Mouse (Mus musculus) MN1 (cell line): ENCODE results near the gene Htr2c.

Experiments used
- DNase-seq: peaks from one replicate; pipeline ENCODE4 v3.0.0-alpha.2; 2016; ENCODE audit warnings: low spot score

Htr2c gene

DNA sequence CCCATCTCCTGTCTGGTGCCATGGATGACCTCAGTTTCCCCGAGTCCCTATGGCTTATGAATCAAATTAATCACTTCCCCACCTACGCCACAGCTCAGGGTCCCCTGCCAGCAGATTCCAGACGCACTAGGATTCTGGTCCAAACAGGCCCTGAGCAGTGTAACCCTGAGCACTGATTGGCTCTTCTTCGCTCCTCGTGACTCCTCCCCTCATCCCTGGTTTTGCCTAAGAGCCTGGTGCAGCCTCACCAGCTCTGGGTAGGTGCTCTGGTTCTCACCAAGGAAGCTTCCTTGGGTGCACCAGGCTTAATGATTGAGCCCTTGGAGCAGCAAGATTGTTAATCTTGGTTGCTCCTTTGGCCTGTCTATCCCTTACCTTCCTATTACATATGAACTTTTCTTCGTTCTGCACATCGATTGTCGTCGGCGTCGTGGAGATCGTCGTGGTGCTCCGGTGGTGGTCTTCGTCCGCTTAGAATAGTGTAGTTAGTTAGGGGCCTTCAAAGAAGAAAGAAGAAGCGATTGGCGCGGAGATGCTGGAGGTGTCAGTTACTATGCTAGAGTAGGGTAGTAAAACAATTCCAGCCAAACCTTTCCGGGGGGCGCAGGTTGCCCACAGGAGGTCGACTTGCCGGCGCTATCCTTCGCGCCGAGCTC, at the start of gene Htr2c:
Gene Htr2c, plus strand, starts transcription at position 256 of the 656 bp plus-strand sequence.
- DNase-seq: no peak

DNA sequence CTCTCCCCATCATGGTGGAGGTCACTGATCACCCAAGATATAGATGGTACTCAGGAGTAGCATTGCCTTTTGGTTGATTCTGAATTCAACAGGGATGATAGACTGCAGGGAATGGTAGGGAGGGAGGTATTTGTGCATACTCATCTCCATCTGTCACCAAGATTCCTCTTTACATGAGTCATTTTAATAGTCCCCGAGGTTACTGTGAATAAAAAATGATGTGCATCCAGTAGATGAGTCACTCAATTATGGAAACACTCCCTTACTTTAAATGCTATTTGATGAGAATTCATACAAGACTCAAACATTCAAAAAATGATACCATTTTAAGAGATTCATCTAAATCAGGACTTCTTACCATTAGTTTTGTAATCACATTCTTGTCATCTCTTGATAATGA, 34.1 kb upstream of the Htr2c start:
- no peak for DNase-seq

DNA sequence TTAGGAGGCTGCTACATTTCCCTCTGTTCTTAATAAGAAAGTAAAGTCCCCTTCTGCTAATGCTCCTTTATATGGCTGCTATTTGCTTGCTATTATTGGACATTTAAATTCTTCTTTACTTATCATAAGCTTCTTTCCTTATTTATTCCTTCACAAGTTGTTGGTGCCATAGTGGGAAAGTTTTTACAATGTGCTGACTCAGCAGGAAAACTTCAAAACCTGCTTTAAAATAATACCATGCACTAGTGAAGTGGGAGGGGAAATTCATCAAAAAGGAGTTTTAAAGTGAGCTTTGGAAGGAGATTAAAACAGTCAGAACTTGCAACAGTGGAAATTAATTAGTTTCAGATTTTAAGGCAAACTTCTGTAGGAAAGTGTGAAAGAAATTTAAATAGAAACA, 26.0 kb upstream of the Htr2c start:
- no peak for DNase-seq

DNA sequence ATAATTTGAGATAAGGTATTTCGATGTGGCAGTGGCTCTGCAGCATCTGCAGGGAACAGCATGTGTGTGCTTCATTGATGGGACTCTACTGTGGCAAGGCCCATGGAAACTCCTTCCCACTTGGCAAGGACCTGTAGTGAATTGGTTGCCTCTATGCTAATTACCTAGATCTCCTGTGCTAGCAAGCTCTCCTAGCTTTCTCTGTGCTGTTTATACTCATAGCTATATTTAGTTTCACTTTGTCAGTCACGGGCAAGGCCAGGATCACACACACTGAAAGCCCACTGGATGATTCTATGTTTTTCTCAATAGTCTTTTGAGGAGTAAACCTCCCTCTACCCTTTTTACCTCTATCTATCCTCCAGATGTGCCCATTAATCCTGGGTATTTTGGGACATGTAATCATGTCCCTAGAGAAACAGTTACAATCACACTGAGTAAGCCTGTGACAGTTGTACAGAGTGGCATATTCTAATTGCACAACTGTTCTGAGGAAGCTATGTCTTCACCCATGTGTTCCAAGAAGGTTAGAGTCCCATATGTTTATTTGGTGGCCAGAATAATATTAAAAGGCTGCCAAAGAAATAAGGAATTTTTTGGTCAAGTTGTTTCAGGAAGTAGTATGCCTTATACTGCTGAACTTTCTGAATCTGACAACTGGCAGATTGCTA, 16.0 kb upstream of the Htr2c start:
- no peak for DNase-seq

DNA sequence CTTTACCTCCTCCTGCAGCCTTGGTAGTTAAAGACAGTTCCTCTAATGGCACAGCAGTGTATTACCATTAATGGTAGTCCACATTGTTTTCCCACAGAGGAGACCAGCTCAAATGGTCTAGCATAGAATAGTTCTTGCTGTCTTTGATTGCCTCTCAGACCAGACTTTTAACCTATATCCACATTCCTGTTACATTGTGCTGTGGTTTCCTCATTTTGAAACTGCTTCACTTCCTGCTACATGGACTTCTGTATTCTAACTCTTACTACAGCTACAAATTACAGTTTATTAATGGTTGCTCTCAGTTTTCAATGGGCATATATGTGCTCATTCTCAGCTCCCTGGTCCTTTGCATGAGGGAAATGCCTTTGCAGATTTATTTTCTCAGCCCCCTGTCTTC, 15.3 kb upstream of the Htr2c start:
- no peak for DNase-seq

DNA sequence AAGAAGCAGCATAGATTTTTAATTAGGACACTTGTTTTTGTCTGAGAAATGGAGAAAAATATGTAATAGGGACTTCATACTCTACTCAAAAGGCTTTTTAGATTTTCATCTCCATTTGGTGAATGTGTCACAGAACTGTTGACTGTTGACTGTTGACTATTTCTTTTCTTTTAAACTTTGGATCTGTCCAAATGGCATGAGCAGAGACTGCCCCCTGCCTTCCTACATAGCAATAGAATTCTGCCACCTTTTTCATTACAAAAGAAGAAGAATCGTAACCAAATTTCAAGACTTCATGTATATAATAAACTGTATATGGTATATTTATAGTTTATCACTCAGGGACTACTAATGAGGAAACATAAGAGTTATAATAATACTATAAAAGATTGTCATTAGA, 3.7 kb upstream of the Htr2c start:
- DNase-seq: no peak

DNA sequence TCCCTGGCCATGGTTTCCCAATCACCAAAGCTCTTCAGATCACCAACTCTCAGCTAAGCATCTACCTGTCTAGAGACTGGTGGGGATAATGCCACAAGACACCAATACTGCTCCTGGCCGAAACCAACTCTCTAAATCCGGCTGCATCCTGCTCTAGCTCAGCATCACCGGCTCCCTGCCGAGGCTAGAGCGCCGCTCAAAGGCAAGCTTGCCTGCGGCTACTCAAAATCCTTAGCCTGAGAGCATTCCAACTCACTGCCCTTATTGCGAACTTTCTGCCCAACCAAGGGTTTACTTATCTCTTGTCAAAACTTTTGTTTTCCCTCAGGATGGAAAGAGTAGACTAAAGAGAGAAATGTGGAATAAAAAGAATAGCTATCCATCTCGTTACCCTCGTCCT, 2.4 kb upstream of the Htr2c start:
- no peak for DNase-seq

DNA sequence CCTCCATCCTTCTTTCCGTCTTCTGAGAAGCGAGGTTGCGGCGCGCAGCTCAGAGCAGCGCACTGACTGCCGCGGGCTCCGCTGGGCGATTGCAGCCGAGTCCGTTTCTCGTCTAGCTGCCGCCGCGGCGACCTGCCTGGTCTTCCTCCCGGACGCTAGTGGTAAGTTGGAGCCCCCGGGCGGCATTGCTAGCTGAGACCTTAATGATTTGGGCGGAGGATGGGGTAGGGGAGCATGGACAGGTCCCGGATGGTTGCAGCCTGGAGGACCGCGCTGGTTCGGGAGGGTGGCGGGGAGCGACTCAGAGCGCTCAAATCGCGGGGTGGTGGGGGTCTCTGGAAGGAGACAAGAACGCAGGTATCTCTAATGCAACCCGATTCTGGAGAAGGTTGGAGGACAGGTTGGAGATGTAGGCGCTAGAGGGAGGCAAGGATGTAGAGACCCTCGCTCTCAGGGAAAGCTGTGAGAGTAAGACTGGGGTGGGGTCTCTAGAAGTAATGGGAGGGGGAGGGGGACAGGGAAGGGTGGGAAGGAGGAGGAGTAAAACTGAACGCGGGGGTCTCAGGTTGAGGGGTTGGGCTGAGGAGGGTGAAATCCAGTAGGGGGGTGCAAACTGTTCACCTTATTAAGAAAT, 718 bp downstream of the Htr2c start:
- no peak for DNase-seq

DNA sequence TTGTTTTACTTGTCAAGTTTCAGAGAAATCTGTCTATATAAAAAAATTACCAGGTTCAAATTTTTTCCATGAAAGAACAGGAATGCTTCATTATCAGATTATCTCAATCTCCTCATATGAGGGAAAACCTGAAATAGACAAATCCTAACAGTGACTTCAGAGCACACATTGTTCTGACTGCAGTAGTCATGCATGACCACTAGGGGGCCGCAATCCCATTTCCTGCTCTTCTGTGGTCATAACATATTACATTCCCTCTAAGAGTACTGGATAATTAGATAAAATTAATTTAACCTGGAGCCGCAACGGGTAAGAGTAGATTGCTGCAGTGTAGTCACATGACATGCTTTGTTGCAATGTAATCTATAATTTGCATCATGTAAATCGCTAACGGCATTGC, 17.6 kb downstream of the Htr2c start:
- DNase-seq: no peak

DNA sequence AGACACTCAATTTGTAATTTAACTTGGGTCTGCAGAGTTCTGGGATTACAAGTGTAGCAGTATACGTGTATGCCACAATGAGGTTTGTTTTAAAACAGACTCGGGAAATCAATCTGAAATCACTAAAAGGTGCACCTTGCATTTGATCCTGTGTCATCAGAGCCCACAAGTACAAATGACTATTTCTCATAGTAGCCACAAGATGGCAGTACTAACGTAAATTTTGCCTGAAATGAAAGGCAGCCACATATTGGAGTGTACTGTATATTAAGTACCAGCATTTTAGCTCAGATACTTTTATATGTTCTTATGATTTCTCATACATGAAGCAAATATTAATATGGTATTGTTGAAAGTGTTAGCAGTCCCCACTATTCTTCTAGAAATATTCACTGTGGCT, 93.4 kb downstream of the Htr2c start:
- no peak for DNase-seq

DNA sequence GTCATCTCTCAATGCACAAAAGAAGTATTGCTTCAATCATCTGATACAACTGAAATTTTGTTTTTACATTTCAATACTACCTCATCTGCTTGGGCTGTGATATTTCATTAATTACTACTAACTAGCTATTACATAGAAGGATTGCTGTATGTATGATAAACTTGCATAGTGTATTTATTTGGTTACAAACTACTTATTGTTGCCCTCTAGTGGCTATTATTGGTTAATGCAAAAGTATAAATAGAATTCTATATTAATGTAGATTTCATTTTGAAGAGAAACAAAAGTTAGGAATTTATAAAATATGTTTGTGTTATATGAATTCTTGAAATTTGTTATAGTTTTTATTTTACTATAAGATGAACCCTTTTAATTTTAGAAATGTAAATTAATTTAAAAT, 109.3 kb downstream of the Htr2c start:
- DNase-seq: peak; percentile 5

DNA sequence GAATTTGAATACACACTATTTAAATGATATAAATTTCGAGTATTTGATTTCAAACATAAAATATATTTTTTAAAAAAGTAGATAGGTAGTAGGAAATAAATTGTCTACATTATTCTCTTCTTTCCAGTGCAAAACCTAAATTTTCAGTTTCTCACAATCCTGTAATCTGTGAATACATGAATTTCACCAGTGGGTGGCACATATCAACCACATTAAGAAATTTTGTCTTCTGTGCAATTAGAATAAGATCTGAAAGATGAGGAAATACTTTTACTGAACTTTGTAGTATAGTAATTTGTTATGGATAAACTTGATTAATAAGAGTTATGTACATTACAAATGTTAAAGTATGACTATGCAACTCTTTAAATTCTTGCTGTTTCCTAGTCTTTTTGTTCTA, 156.8 kb downstream of the Htr2c start:
- no peak for DNase-seq

DNA sequence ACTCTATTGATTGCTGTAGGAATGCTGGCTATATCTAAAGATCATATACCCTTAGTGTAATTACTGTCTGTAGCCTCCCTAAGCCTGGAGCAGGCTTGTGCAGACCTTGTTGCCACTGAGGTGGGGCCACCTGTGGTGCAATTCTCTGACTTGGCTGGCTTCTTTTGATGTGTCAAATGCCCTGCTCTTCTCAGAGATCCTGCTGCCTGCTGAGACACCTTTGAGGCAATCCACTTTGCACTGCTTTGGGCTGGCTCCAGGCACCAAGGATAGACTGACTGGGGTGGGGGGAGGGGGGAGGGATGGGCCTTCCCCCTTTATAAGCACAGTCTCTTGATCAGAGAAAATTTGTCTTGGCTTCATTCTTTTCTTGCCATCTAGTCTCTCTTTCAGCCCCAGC, 252.9 kb downstream of the Htr2c start:
- no peak for DNase-seq

DNA sequence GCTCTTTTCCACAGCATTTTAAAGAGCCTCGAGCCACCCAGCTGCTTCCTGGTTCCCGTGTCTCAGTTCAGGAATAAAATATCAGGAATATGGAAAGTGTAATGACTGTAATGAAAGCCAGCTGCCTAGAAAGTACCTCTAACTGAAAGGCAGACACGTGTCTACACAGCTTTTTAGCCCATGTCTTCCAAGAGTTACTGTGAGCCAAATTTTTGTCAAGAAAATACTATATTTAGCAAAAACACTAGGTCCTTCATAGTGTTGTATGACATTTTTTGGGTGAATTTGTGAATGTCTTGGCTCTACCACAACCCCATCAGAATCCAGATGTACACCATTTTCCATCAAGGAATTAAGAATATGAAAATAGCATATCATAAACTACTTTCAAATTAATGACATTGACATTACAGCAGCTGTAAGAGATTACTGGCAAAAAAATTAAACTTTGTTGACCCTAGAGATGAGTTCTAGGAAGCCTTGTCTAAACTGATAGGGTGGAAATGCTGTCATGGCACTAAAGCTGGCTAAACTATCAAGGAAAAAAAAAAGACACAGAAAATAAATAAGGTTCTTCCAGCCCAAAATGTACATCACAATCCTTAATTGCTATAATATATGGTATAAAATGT, 255.2 kb downstream of the Htr2c start:
- DNase-seq: no peak

DNA sequence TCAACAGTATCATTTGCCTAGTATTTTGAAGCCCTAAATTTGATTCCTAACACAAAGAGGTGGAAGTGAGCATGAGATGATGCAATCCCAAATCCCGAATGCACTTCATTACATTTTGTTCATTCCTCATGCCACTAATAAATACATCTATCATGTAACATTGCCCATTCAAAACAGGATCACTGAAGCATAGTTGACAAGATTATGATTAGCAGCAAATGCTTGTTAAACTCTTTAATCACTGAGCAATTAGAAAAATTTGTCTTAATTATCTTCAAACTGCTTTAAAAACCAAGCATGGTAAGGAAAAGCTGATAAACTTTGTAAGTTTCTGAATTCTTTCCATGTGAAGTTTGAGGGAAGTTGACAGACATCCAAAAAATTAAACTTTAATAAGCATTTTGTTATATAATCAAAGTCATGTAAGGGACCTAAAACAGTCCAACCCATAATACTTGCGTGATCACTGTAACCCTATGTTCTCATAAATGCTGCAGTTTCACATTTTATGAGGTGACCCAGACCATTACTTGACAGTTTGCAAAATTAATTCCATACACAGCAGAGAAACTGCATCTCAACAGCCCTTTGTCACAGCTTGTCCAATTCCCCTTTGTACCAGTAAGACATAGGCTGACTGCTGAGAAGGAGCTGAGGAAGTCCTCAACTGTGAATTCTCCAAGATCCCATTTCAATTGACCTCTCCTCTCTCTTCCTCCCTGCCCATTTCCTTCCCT, 276.7 kb downstream of the Htr2c start:
- DNase-seq: no peak
